Comparison of ENCODE assay signal across 10 mouse cellular contexts in genomic region chr3:66970661-66971331, GRCm38 (mm10). TPM values are rescaled to one million over a fixed set of nuclear protein-coding genes. Genes with fewer than 3 reads are reported as not detected.
DNase-seq lines count a peak whose midpoint lies in the region; ATAC-seq and TF ChIP-seq lines count a peak whose summit lies in the region.
"Had no signal": no experiment of that assay in that cellular context is flagged by ENCODE, and none has a peak within 500 bp of the region (broad histone marks: within the 10 kb centered on the region; RNA-seq: fewer than 3 reads in every experiment).

No protein-coding gene starts in this region.

- peaks cover 19% of the 10 kb centered on the region for H3K4me1 ChIP-seq in heart, embryonic 13.5 days
- H3K4me1 ChIP-seq in embryonic facial prominence, embryonic 10.5 days: peaks cover 29% of the 10 kb centered on the region
- peaks cover 15% of the 10 kb centered on the region for H3K4me1 ChIP-seq in hindbrain, embryonic 15.5 days (replicated peaks)
- H3K4me1 ChIP-seq in midbrain, postnatal 0 days (ENCODE audit: insufficient read depth, low read length): no peaks in the 10 kb centered on the region
- H3K4me1 ChIP-seq in kidney, adult 2 months (ENCODE audit: control insufficient read depth, insufficient read depth, low read length): no peaks in the 10 kb centered on the region

- H3K27ac ChIP-seq in heart, embryonic 13.5 days (replicated peaks): no peak overlapping the region
- no peak overlapping the region for H3K27ac ChIP-seq in embryonic facial prominence, embryonic 10.5 days (replicated peaks)
- H3K27ac ChIP-seq in hindbrain, embryonic 15.5 days (replicated peaks): 0 out of 2 replicates have a peak overlapping the region, but pooled peaks have one; percentile 18
- H3K27ac ChIP-seq in midbrain, postnatal 0 days (ENCODE audit: low read depth, low read length): no peak overlapping the region
- no peak overlapping the region for H3K27ac ChIP-seq in kidney, adult 2 months (ENCODE audit: insufficient read depth, low read depth, low read length)
- H3K27ac ChIP-seq: stomach, embryonic 15.5 days had no signal

- peaks cover 77% of the 10 kb centered on the region for H3K27me3 ChIP-seq in heart, embryonic 13.5 days (replicated peaks)
- H3K27me3 ChIP-seq in embryonic facial prominence, embryonic 10.5 days (replicated peaks; ENCODE audit: low read depth, poor library complexity, severe bottlenecking): peaks cover 92% of the 10 kb centered on the region
- H3K27me3 ChIP-seq in hindbrain, embryonic 15.5 days: peaks cover 70% of the 10 kb centered on the region
- peaks cover 38% of the 10 kb centered on the region for H3K27me3 ChIP-seq in midbrain, postnatal 0 days (ENCODE audit: insufficient read depth, low read length)
- H3K27me3 ChIP-seq in kidney, adult 2 months (replicated peaks; ENCODE audit: control insufficient read depth, insufficient read depth, low read length): peaks cover 15% of the 10 kb centered on the region

- TF ChIP-seq POLR2A in kidney, adult 2 months (IDR thresholded peaks at IDR 0.05; ENCODE audit: low read depth, low read length): no peak

- no peaks in the 10 kb centered on the region for H3K9me3 ChIP-seq in heart, embryonic 13.5 days
- H3K9me3 ChIP-seq in embryonic facial prominence, embryonic 10.5 days: no peaks in the 10 kb centered on the region
- no peaks in the 10 kb centered on the region for H3K9me3 ChIP-seq in hindbrain, embryonic 15.5 days
- no peaks in the 10 kb centered on the region for H3K9me3 ChIP-seq in midbrain, postnatal 0 days (ENCODE audit: low read length)
- H3K9me3 ChIP-seq: stomach, embryonic 15.5 days had no signal

- H3K9ac ChIP-seq in heart, embryonic 13.5 days: no peak overlapping the region
- H3K9ac ChIP-seq in hindbrain, embryonic 15.5 days: no peak overlapping the region
- H3K9ac ChIP-seq in midbrain, postnatal 0 days (replicated peaks; ENCODE audit: low read length, poor library complexity, severe bottlenecking): no peak overlapping the region
- H3K9ac ChIP-seq: stomach, embryonic 15.5 days had no signal

- TF ChIP-seq CTCF in midbrain, postnatal 0 days (IDR thresholded peaks at IDR 0.05): no peak
- TF ChIP-seq CTCF in kidney, adult 2 months (conservative IDR thresholded peaks at IDR 0.05; ENCODE audit: insufficient read depth, insufficient read length, low read depth, low read length): no peak

- H3K4me2 ChIP-seq in heart, embryonic 13.5 days: peak overlapping the region; percentile 50
- peak overlapping the region; percentile 39 for H3K4me2 ChIP-seq in hindbrain, embryonic 15.5 days
- H3K4me2 ChIP-seq in midbrain, postnatal 0 days (ENCODE audit: low read depth, low read length, poor library complexity, severe bottlenecking): peak overlapping the region; percentile 39
- H3K4me2 ChIP-seq: stomach, embryonic 15.5 days had no signal

- intact Hi-C loops in heart, postnatal 14 days (cut with DNase I): loop anchor here (10.0 kb wide), 1 partner anchor 374 kb away; no protein-coding TSS in a partner anchor

- ATAC-seq in heart, embryonic 13.5 days (ENCODE audit: extremely low read depth, insufficient number of reproducible peaks, low FRiP score, low TSS enrichment): no peak
- peak; percentile 39; the same call in 1 of the 2 replicates for ATAC-seq in hindbrain, embryonic 15.5 days (ENCODE audit: low FRiP score, low read depth)
- ATAC-seq in midbrain, postnatal 0 days (ENCODE audit: low FRiP score): peak; percentile 45

- WGBS in heart, embryonic 13.5 days: 1% methylated on average over 29 of the region's 29 CpGs
- WGBS in embryonic facial prominence, embryonic 10.5 days: 1% methylated on average over 29 of the region's 29 CpGs
- WGBS in hindbrain, embryonic 15.5 days: 2% methylated on average over 29 of the region's 29 CpGs
- WGBS in midbrain, postnatal 0 days: 2% methylated on average over 29 of the region's 29 CpGs
- 4% methylated on average over 29 of the region's 29 CpGs for WGBS in kidney, adult 2 months

- peak overlapping the region; percentile 35 for H3K4me3 ChIP-seq in heart, embryonic 13.5 days
- peak overlapping the region; percentile 45 for H3K4me3 ChIP-seq in embryonic facial prominence, embryonic 10.5 days
- peak overlapping the region; percentile 6; the same call in 1 of the 2 replicates for H3K4me3 ChIP-seq in hindbrain, embryonic 15.5 days
- peak overlapping the region; percentile 21; the same call in 1 of the 2 replicates for H3K4me3 ChIP-seq in midbrain, postnatal 0 days (ENCODE audit: low read depth, low read length)
- no peak overlapping the region for H3K4me3 ChIP-seq in kidney, adult 2 months (ENCODE audit: insufficient read depth, low read depth, low read length)
- H3K4me3 ChIP-seq: stomach, embryonic 15.5 days had no signal

- H3K36me3 ChIP-seq in heart, embryonic 13.5 days: no peaks in the 10 kb centered on the region
- H3K36me3 ChIP-seq in embryonic facial prominence, embryonic 10.5 days (replicated peaks): no peaks in the 10 kb centered on the region
- no peaks in the 10 kb centered on the region for H3K36me3 ChIP-seq in hindbrain, embryonic 15.5 days
- H3K36me3 ChIP-seq in midbrain, postnatal 0 days (ENCODE audit: insufficient read depth, low read length): no peaks in the 10 kb centered on the region
- H3K36me3 ChIP-seq in kidney, adult 2 months (ENCODE audit: control insufficient read depth, insufficient read depth, low read length): no peaks in the 10 kb centered on the region
- H3K36me3 ChIP-seq: stomach, embryonic 15.5 days had no signal

- no peak for DNase-seq in heart, postnatal 14 days
- DNase-seq in embryonic facial prominence, embryonic 10.5 days (ENCODE audit: low spot score): peak; percentile 49
- no peak for DNase-seq in midbrain, postnatal 0 days (ENCODE audit: low spot score)
- DNase-seq in frontal cortex, postnatal 36 days (ENCODE audit: low spot score in 2 of 2): no peak
- DNase-seq in right cerebral cortex, postnatal 36 days (ENCODE audit: low spot score in 2 of 2): no peak
- no peak for DNase-seq in kidney, adult 2 months
- DNase-seq: lung, postnatal 36 days had no signal

RNA-seq across cellular contexts. Expression of gene Rsrc1, which starts 10.4 kb away (rescaled TPM):
- polyA plus RNA-seq in heart, embryonic 13.5 days (2015; fragmentation: Nextera tagmentation; extraction: Ambion mirVana): 22.3 and 22.4 TPM in 2 replicates
- 10 to 100 TPM; 11.3 to 11.8 TPM for total RNA-seq in heart, postnatal 14 days (2021)
- 42.0 and 45.0 TPM in 2 replicates for polyA plus RNA-seq in embryonic facial prominence, embryonic 10.5 days (2016; fragmentation: Nextera tagmentation; extraction: Ambion mirVana)
- polyA plus RNA-seq in hindbrain, embryonic 15.5 days (2015; fragmentation: Nextera tagmentation; extraction: Ambion mirVana): 29.3 and 33.3 TPM in 2 replicates
- 37.5 and 39.6 TPM in 2 replicates for total RNA-seq in midbrain, postnatal 0 days (2014; rRNA removed)
- polyA plus RNA-seq in midbrain, postnatal 0 days (2015; fragmentation: Nextera tagmentation; extraction: Ambion mirVana): 37.7 and 39.3 TPM in 2 replicates
- polyA plus RNA-seq in kidney, adult 2 months (2012; rRNA removed): 3.7 and 4.4 TPM in 2 replicates

RNA-seq across cellular contexts. Expression of gene Shox2, which starts 10.8 kb away (rescaled TPM):
- polyA plus RNA-seq in heart, embryonic 13.5 days (2015; fragmentation: Nextera tagmentation; extraction: Ambion mirVana): 5.8 and 7.8 TPM in 2 replicates
- 1 to 10 TPM; 1.0 to 1.8 TPM for total RNA-seq in heart, postnatal 14 days (2021)
- polyA plus RNA-seq in embryonic facial prominence, embryonic 10.5 days (2016; fragmentation: Nextera tagmentation; extraction: Ambion mirVana): 8.5 and 10.8 TPM in 2 replicates
- 23.6 and 37.9 TPM in 2 replicates for polyA plus RNA-seq in hindbrain, embryonic 15.5 days (2015; fragmentation: Nextera tagmentation; extraction: Ambion mirVana)
- total RNA-seq in midbrain, postnatal 0 days (2014; rRNA removed): 82.2 and 96.6 TPM in 2 replicates
- 55.0 and 61.1 TPM in 2 replicates for polyA plus RNA-seq in midbrain, postnatal 0 days (2015; fragmentation: Nextera tagmentation; extraction: Ambion mirVana)
- polyA plus RNA-seq in kidney, adult 2 months (2012; rRNA removed): 0.20 TPM in 1 of 2 replicates, not detected in the other
